Mouse (Mus musculus) c-Kit-negative CD71-positive TER-119-positive erythroid progenitor cells, embryonic 14.5 days (primary cell): ENCODE results near the gene Stmnd1.
"Not testable (repeated sequence)": the region's sequence is repeated elsewhere in the genome, so short reads cannot be mapped to it uniquely, and the experiment has no call there.

Experiments used
- DNase-seq: peaks from one replicate; pipeline ENCODE4 v3.0.0-alpha.2; 2013; ENCODE audit warnings: low read depth, low spot score

Stmnd1 gene

GRCm38 (mm10) chr13:46288372-46288771 is 14.9 kb downstream of the Stmnd1 start:
- DNase-seq, result no peak

- DNase-seq, result no peak
Observed at GRCm38 (mm10) chr13:46290537-46290936, 17.0 kb downstream of the Stmnd1 start.

- DNase-seq, result no peak
Observed at GRCm38 (mm10) chr13:46294365-46294764, 20.8 kb downstream of the Stmnd1 start.

- DNase-seq, result no peak
Observed at GRCm38 (mm10) chr13:46297701-46298100, 24.2 kb downstream of the Stmnd1 start.

GRCm38 (mm10) chr13:46310790-46311189 is 37.3 kb downstream of the Stmnd1 start:
- no peak for DNase-seq

- DNase-seq, result no peak
Observed at GRCm38 (mm10) chr13:46313176-46313575, 39.7 kb downstream of the Stmnd1 start.

GRCm38 (mm10) chr13:46315165-46315564 is 41.6 kb downstream of the Stmnd1 start:
- DNase-seq, result no peak

GRCm38 (mm10) chr13:46326351-46326985 is 52.9 kb downstream of the Stmnd1 start:
- no peak for DNase-seq

- no peak for DNase-seq
Observed at GRCm38 (mm10) chr13:46335020-46335419, 61.5 kb downstream of the Stmnd1 start.

- DNase-seq, result not testable (repeated sequence)
Observed at GRCm38 (mm10) chr13:46336281-46336680, 62.8 kb downstream of the Stmnd1 start.

- DNase-seq, result no peak
Observed at GRCm38 (mm10) chr13:46337791-46338190, 64.3 kb downstream of the Stmnd1 start.

GRCm38 (mm10) chr13:46339954-46340353 is 66.4 kb downstream of the Stmnd1 start:
- DNase-seq, result no peak

GRCm38 (mm10) chr13:46340583-46340982 is 67.1 kb downstream of the Stmnd1 start:
- DNase-seq, result no peak

GRCm38 (mm10) chr13:46341419-46341818 is 67.9 kb downstream of the Stmnd1 start:
- DNase-seq, result no peak

GRCm38 (mm10) chr13:46343226-46343625 is 69.7 kb downstream of the Stmnd1 start:
- DNase-seq, result no peak

GRCm38 (mm10) chr13:46346830-46347512 is 73.5 kb downstream of the Stmnd1 start:
- DNase-seq, result no peak

GRCm38 (mm10) chr13:46349664-46350063 is 76.1 kb downstream of the Stmnd1 start:
- DNase-seq, result no peak
